Mouse (Mus musculus) layer of hippocampus, postnatal 25 days (tissue): ENCODE measurements around the gene Arhgef17. TPM values are rescaled to one million over a fixed set of nuclear protein-coding genes. Genes with fewer than 3 reads are reported as not detected.

Experiments
- DNase-seq, 2 experiments: peaks; one replicate each; pipeline ENCODE4 v3.0.0; 2022; ENCODE audit warnings: mixed read lengths in 2 of 2, low spot score in 1 of 2; ENCODE audit errors: extremely low spot score in 1 of 2
- total RNA-seq, 2 experiments: library from RNA; stranded (reverse); gene quantifications; 2 replicates each; pipeline ENCODE4 v1.2.3; 2021

Gene Arhgef17
- 100 to 1,000 TPM; 140 to 146 TPM for total RNA-seq

GRCm38 (mm10) chr7:100931926-100932480 lies at the start of gene Arhgef17:
Arhgef17 (minus strand) TSS chr7:100932107.
- DNase-seq: no peak

GRCm38 (mm10) chr7:100979175-100979574 lies 47.3 kb upstream of the Arhgef17 start:
- DNase-seq: no peak

DNA sequence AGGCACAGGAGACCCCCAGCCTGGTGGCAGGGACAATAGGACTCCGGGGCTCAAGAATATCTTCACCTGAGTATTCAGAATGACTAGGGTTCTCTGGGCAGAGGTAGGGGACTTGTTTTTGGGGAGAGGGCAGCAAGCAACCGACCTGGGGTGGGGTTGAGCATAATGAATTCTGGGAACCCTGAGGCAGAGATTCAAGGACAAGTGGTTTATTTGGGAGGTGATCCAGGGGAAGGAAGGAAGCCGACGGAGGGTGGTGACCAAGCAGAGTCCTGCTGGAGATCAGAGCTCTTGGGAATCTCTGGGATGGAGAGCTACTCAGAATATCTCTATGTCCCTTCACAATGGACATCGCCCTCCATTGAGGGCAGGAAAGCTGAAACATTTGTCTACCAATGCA lies 46.3 kb upstream of the Arhgef17 start:
- no peak for DNase-seq

- no peak for DNase-seq
These were observed 42.4 kb upstream of the Arhgef17 start, which contains the start of gene P2ry6 for GRCm38 (mm10) chr7:100974135-100974903. P2ry6 (minus strand) TSS chr7:100974649.

- no peak for DNase-seq
These were observed 41.0 kb upstream of the Arhgef17 start for GRCm38 (mm10) chr7:100972875-100973274.

- no peak for DNase-seq
These were observed 37.2 kb upstream of the Arhgef17 start for GRCm38 (mm10) chr7:100968874-100969659.

GRCm38 (mm10) chr7:100968376-100968775 lies 36.5 kb upstream of the Arhgef17 start:
- DNase-seq: no peak

DNA sequence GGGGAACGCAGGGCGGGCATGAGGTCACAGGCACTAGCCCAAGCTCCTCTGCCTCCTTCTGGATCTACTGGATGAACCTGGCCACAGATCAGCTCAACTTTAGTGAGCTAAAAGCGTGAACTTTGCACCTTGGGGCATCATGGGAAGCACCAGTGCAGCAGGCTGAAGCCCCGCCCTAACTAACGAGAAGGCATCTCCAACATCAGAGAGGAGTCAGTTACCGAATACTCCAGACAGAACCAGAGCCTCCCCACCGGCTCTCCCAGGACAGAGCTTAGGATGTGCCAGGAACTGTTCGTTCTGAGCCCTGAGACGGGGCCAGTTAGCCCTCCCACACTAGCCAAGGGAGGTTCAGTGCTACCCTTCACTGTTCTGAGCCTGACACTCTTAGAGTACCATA lies 35.9 kb upstream of the Arhgef17 start:
- DNase-seq: no peak

GRCm38 (mm10) chr7:100966014-100966413 lies 34.1 kb upstream of the Arhgef17 start:
- no peak for DNase-seq

DNA sequence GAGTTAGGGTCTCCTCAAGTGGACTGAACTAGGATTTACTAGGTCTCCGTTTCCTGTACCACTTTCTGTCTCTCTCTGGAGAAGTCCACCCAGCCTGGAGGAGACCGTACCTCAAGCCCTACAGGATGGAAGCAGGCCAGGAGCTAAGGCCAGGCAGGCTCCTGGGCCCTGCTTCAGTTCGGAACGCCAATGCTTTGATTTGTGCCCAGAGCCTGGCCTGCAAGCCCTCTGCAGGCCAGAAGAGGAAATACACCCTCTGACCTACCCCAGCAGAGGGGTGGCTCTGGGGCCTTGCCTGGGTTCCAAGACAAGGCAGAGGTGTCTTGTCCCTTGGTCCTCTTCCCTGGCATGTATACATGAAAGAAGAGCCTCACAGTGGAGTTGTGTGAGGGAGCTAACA lies 33.2 kb upstream of the Arhgef17 start:
- no peak for DNase-seq

DNA sequence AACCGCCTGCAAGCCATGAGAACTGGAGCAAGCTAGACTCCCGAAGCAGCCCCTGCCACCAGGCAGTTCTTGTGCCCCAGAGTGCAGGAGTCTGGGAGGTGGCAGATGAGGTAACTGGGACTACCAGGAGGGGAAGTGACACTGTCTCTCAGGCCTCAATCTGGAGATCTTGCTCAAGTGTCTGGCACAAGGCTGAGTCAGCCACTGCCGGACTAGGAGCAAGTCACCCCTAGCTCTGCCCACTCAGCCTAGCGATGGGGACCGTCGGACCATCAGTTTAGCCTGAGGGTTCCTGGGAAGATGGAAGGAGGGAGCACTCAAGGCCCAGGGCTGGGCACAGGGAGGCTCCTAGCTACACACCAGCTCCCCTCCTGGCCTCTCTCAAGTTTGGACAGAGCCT lies 32.3 kb upstream of the Arhgef17 start:
- DNase-seq: no peak

DNA sequence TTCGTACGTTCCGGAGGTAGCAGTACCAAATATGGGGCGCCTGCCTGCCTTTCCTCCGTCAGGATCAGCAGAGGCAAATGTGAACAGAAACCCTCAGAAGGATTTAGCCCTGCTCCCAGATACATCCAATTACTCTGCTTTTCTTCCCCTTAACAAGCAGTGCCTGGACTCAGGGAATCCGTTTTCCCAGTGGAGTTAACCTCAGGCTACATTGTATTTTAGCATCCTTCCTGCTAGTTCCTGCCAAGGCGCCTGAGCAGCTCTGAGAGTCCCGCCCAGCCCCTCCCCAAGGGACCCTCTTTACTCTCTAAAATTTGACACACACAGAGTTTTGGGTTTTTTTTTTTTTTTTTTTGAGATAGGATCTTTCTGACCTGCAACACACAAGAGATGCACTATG lies 31.5 kb upstream of the Arhgef17 start:
- DNase-seq: no peak

DNA sequence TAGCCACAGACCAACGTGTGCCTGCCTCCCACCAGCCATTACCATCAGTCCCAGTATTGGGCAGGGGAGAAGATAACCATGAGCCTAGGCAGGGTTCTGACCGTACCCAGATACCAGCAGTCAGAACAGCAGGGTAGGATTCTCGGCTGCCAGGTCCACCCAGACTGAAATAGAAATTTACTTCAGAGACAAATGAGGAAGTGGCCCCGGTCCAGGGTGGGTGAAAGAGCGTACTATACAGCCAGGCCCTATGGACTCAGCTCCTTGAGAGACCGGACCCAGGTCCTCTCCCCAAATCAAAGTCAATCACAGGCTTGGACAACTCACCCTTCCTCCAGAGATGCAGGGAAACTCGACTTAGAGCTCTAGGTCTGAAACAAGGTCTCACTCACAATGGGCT lies 29.2 kb upstream of the Arhgef17 start:
- DNase-seq: no peak

DNA sequence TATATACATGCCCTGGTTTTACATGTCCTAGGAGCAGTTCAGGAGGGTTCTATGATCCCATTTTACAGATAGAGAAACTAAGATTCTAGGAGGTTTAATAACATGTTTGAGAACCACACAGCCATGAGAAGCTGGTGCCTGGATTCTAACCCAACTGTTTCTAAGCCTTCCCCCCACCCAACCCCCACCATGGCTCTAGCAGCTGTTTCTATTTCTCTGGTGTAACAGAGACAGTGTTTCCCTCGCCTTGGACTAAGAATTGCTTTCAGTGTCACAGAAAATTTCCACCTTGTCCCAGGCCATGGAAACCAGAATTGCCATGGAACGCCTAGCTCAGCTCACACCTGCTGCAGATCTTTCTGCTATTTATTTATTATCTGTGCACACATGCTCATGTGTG lies 28.6 kb upstream of the Arhgef17 start:
- DNase-seq: no peak

- DNase-seq: no peak
These were observed 26.5 kb upstream of the Arhgef17 start for GRCm38 (mm10) chr7:100958426-100958825.

- DNase-seq: no peak
These were observed 20.8 kb upstream of the Arhgef17 start for GRCm38 (mm10) chr7:100952686-100953085.

DNA sequence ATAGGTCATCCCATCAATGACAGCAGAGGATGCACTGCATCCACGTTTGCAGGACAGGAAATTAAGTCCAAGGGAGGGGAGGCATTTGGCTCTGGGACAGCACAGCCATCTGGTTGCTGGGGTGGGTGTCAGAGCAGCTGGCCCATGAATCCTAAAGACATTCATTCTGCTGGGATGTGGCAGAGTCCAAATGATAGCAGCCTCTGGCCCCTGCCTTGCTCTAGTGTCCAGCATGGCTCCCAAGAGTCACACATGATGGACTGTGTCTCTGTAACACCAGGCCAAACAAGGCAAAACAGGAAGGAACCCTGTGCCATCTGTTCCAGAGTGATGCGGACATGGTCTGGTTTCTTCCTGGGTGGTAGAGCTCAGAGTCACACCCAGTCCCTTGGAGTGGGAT lies 20.0 kb upstream of the Arhgef17 start:
- no peak for DNase-seq

- no peak for DNase-seq
These were observed 18.6 kb upstream of the Arhgef17 start for GRCm38 (mm10) chr7:100950481-100951010.

GRCm38 (mm10) chr7:100950031-100950430 lies 18.1 kb upstream of the Arhgef17 start:
- DNase-seq: no peak

DNA sequence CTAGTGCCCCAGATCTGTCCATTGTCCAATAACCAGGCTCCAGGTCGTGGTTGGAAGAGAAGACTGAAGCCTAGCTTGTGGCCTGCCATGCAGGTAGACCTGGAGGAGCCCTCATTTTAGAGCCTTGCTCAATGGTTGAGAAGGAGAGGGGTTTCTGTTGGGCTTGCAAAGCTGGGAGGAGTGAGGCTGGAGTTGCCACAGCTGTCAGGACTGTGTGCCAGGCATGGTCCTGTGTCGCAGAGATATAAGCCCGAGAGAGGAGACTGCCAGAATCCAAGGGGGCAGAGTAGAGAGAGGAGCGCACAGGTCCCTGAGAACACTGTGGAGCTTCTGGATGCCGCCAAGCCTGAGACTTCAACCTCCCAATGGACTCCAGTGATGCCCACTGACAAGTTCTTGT lies 12.8 kb upstream of the Arhgef17 start:
- no peak for DNase-seq

DNA sequence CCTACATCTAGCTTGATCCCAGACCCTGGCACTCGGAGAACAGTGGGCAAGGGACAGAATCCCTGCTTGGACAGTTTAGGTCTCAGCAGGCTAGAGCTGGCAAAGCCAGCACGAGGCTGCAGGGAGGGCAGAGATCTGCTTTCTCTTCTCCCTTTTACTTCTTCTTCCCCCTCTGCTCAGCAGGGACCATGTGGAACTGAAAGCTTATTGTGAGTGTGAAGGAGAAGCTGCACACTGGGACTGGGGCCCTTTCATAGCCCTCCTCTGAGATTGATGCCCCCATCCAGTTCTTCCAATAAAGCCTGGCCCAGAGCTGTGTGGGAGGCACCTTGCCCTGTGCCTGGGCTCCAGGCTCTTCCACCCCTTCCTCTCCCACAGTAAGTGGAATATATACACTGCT lies 12.4 kb upstream of the Arhgef17 start:
- no peak for DNase-seq
